Mouse (Mus musculus): Measurements from ENCODE around the gene Ccl17.

Ccl17 gene

GRCm38 (mm10) chr8:94789256-94789955 lies 20.8 kb upstream of the Ccl17 start:
- peak; percentile 78 for DNase-seq

DNA sequence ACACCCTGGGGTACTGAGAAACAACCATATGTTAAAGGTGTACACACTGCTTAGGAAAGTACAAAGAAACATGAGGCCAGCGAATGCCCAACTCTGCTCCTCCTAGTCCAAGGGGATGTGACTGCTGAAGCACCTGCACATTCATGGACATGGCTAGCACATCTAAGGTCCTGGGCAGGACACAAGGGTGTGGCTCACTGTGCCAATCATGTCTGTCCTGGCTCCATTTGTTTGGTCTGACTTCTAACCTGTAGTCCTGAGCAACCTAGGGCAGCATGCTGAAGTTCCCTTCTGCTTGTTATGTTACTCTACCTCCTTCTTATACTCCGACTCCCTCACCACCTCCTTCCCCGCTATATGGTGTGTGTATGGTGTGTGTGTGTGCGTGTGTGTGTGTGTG lies 15.9 kb upstream of the Ccl17 start:
- DNase-seq, result no peak

- no peak for DNase-seq
Measured at GRCm38 (mm10) chr8:94794782-94795181, 15.5 kb upstream of the Ccl17 start.

DNA sequence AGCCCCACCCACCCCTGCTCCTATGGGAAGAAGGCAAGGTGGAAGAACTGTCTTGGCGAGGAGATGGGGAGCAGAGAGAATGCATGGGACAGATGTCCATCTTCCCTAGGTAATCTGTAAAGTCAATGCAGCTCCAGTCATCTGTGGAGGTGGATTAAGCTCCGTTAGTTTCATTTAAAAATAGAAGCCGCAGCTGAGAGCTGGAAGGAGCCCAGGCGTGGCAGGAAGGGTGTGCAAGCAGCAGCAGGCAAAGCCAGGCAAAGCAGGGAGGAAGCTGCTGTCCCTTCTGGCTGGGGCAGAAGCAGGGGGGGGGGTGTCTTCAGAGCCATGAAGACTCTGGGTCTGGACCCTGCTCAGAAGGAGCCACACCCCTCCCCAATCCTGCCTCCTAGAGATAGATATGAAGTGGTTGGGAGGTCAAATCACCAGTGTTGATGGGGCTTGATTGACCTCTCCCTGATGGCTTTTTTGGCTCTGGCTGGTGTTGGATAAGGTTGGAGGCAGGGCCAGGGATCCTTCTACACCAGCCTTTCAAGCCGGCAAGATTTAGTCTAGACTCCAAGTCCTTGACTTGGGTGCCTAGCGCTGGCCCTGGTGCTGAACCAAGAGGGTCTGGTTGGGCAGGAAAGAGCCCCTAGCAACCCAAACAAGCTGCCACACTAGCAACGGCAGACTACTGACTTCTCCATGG lies 9.8 kb upstream of the Ccl17 start:
- DNase-seq, result no peak

- DNase-seq, result peak; percentile 72
Measured at GRCm38 (mm10) chr8:94801293-94802095, 8.8 kb upstream of the Ccl17 start.

DNA sequence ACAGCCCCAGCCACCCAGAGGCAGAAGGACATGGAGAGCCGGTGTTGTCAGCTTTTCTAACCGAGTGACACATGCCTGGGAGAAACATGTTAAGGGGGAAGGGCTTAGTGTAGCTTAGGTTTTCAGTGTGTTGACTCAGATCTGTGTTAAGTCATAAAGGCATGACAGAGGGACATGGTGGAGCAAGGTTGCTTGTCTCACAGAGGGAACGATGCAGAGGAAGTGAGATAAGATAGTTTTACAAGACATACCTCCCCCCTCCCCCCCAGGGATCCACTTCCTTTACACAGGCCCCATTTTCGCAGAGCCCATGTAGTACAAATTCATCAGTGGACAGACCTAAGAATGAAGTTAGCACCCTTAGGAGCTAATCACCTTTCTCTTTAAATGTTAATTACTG lies 7.9 kb upstream of the Ccl17 start:
- DNase-seq, result no peak

DNA sequence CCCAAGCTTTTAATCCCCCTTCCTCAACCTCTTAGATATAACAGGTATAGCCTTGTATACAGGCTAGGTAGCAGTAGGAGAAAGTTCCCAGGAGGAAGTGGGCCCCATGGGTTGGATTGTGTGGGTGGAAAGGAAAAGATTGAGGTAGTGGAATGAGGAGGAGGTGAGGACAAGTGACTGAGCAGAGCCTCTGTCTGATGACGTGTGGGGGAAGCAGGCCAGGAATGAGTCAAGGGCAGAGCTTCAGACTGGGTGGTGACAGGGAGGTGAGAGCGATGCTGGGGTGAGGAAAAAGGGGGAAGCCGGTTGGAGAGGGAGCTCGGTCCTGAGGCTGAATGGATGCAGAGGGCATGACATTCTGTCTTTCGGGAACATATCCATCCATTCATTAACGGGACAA lies 6.7 kb upstream of the Ccl17 start:
- no peak for DNase-seq

- no peak for DNase-seq
Measured at GRCm38 (mm10) chr8:94804546-94805340, 5.5 kb upstream of the Ccl17 start.

- DNase-seq, result no peak
Measured at GRCm38 (mm10) chr8:94805811-94806210, 4.4 kb upstream of the Ccl17 start.

GRCm38 (mm10) chr8:94807506-94807905 lies 2.7 kb upstream of the Ccl17 start:
- DNase-seq, result peak; percentile 41

DNA sequence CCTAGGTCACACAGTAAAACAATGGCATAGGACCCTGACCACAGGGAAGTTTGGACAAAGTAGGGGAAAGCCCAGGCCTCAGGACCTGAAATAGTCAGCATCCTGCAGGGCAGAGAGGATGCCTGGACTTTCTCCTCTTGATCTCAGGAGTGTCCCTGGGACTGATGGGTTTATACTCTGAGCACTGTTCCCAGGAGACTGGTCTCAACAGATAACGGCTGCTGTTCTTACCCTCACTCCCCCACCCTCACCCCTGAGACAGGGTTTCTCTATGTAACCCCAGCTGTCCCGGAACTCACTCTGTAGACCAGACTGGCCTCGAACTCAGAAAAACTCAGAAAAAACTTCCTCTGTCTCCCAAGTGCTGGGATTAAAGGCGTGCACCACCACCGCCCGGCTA lies 1.9 kb upstream of the Ccl17 start:
- no peak for DNase-seq

DNA sequence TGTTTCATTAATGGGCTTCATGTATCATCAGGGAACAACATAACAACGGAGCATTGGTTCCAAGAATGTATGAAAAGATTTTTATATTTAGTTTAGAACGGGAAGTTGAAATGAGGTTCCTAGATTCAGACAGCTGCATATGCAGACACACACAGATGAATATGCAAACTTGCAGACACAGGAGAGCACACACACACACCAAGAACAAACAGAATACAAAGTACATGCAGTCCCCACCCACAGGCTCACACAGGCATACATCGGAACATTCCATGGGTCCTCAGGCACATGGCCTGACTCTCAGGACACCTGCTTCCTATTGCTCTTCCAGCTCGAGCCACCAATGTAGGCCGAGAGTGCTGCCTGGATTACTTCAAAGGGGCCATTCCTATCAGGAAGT lies 602 bp downstream of the Ccl17 start:
- no peak for DNase-seq

- DNase-seq, result no peak
Measured at GRCm38 (mm10) chr8:94811654-94812053, 1.4 kb downstream of the Ccl17 start.

- DNase-seq, result peak; percentile 95
Measured at GRCm38 (mm10) chr8:94812645-94813098, 2.4 kb downstream of the Ccl17 start.

- DNase-seq, result peak; percentile 53
Measured at GRCm38 (mm10) chr8:94814556-94814955, 4.3 kb downstream of the Ccl17 start.

- DNase-seq, result no peak
Measured at GRCm38 (mm10) chr8:94817933-94818332, 7.7 kb downstream of the Ccl17 start.

- DNase-seq, result no peak
Measured at GRCm38 (mm10) chr8:94819671-94820179, 9.5 kb downstream of the Ccl17 start.

DNA sequence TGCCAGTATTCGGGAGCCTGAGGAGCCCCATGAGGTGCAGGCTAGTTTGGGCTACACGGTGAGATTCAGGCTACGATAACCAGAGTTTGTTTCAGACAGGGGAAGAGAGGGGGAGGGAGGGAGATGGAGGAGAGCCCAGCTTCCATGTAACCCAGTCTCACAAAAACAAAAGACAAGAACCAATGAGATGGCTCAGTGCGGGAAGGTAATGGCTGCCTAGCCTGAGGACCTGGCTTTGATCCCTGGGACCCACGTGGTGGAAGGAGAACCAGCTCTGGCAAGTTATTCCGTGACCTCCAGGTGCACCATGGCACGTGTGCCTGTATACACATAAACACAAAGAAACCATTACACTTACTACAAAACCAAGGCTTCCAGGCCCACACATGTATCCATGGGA lies 10.3 kb downstream of the Ccl17 start:
- peak; percentile 71 for DNase-seq

DNA sequence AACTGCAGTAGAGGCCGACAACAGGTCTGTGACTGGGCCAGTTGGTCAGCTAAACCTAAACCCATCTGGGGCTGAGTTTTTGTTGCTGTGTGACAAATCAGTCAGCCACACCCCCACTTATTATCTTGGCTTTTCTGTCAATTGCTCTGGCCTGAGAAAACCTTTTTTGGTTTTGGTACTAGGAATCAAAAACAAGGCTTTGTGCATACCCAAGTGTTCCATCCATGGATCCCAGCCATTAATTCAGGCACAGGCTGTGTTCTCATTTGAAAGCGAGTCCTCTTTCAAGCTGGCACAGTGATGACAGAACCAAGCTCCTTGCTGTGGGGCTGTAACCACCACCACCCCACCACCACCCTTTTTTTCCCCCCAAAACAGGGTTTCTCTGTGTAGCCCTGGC lies 11.1 kb downstream of the Ccl17 start:
- no peak for DNase-seq

DNA sequence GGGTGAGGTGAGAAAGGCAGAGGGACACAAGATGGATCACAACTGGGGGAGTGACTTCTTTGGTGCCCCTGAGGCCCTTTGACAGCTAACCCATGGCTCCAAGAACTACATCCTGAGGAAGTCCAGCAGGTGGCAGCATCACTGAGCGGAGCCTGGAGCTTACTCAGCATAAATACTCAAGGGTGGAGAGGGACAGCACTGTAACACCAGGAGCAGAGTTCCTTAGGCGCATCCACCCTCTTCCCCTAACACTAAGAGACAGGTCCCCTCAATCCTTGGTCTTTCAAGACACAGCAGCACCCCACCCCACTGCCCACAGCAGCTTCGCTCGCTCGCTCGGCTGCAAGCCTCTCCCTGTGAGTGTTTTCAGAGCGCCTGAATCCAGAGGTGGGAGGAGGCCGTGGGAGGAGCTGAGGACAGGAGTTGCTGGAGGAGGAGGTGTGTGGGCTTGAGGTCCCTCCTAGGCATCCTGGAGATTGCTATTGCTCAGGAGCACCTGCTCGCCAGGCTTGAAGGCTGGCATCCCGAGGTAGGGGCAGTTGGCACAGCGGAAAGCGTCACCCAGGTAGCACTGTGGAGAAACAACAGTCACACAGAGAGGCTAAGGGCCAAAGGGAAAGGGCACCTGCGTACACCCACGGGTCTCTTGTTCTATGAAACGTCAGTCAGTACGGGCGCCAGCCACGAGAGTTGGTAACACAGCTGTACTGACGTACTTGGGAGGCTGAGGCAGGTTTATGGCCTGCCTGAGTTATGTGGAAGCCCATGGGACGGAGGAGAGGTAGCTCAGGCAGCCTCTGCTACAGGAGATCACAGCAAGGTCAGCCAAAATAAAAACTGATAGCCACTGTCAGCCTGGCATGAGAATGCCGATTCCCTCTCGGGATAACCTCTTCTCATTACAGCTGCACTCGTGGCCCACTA lies 12.6 kb downstream of the Ccl17 start:
- peak; percentile 78 for DNase-seq

- no peak for DNase-seq
Measured at GRCm38 (mm10) chr8:94825170-94825569, 14.9 kb downstream of the Ccl17 start.

DNA sequence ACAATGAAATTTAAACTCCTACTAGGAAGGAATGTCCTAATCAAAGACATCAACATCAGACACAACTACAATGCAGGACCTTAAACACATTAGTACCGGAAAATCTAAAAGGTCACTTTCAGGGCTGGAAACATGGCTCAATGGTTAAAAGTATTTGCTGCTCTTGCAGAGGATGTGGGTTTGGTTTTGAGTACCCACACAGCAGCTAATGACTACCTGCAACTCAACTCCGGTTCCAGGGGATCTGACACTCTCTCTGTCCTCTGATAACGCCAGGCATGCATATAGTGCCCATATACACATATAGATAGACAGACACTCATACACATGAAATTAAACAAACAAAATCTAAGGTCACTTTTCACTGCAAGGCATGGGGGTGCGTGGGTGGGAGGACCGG lies 16.0 kb downstream of the Ccl17 start:
- DNase-seq, result no peak
